Mouse (Mus musculus): ENCODE results near the gene Fbxo10. TPM values are rescaled to one million over a fixed set of nuclear protein-coding genes. Genes with fewer than 3 reads are reported as not detected.

Gene Fbxo10
- polyA plus RNA-seq, 1 experiment from 2014 or later, result 18.7 TPM

DNA sequence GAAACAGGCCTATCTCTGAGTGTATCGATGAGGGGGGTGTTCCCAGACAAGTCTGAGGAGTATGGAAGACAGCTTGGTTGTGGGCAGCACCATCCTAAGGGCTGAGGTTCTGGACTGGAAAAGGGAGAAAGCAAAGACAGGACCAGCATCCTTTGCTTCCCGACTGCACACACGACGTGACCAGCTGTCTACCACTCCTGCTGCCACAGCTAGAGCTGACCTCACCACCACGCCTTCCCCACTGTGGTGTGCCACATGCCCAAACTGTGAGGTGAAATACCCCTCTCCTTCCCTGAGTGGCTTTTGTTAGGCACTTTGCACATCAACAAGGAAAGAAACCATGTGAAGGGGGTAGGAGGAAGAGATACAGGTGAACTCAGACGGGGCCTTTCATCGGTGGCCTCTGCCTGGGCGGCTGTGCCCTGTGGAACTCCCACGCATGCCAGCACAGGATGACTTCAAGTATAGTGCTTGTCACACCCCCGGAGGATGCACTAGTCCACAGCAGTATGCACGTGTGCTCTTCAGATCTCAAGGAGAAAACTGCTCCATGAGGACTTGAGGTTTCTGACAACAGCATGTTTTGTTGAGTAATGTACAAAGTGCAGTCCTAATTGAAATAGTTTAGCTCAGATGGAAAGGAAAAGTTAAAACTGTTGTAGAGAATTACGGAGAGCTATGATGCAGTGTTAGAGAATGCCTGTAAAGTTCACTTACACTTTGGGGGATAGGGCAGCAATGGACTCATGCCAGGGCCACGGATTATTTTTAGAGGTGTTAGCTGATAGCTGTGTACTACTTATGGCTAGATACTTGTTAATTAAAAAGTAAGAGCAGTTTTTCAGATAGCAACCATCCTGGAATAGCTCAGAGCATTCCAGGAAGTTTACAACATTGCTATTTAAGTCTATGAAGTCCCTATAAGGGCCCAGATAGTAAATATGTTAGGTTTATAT is 46.7 kb downstream of the Fbxo10 start:
- Histone ChIP-seq H3K36me3 (ENCODE audit: control insufficient read depth, insufficient read depth, low read length) (peaks cover 34% of the 10 kb centered on the region), H3K9ac (ENCODE audit: low read depth, low read length) (no peak overlapping the region), H3K4me3 (ENCODE audit: low read length) (no peak overlapping the region), H3K27me3 (replicated peaks; ENCODE audit: control insufficient read depth, insufficient read depth, low read length) (no peaks in the 10 kb centered on the region), H3K4me1 (ENCODE audit: control insufficient read depth, insufficient read depth, low read depth, low read length) (no peaks in the 10 kb centered on the region), H3K27ac (ENCODE audit: low read depth, low read length) (no peak overlapping the region), H3K4me2 (ENCODE audit: low read length) (no peak overlapping the region), H3K9me3 (ENCODE audit: control insufficient read depth, low read length) (no peaks in the 10 kb centered on the region)
- WGBS, result 93% methylated on average over 13 of the region's 13 CpGs
- no peak for ATAC-seq

DNA sequence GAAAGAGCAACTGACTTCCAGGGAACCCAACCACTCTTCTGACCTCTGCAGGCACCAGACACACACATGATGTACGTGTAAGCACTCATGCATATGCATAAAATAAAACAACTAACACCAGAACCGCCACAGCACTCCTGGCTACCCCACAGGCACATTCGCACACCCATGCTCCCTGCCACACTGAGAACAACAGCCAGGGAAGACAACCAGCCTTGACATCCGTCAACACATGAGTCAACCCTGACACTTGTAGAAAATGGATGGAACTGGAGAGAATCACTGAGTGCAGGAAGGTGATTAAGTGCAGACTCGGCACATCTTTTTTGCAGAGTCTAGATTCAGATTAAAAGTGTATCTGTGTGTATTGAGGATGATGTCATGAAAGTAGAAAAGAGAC is 47.8 kb downstream of the Fbxo10 start:
- no peaks in the 10 kb centered on the region for H3K9me3 ChIP-seq (ENCODE audit: control insufficient read depth, low read length)
- no peak for ATAC-seq

DNA sequence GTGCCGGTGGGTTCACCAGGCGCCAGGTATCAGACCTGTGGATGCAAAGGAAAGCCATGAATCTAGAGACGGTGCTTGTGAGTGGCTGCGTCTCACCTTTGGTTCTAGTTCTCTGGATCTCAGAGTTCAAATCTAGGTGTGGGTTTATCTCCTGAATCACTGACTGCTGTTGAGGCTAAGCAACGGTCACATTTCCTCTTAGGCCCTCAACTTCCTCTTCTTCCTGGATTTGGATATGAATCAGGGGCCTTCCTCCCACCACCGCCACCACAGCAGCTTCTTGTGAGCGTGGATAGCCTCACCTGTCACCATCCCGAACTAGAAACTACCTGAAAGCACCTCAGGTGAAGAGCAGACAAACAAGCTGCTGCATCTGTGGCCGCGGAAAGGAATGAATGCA is 48.4 kb downstream of the Fbxo10 start:
- no peak for ATAC-seq
- 96% methylated on average over 10 of the region's 10 CpGs for WGBS
- Histone ChIP-seq H3K27me3 (replicated peaks; ENCODE audit: control insufficient read depth, insufficient read depth, low read length) (no peaks in the 10 kb centered on the region), H3K4me1 (ENCODE audit: control insufficient read depth, insufficient read depth, low read depth, low read length) (no peaks in the 10 kb centered on the region), H3K36me3 (ENCODE audit: control insufficient read depth, insufficient read depth, low read length) (peaks cover 31% of the 10 kb centered on the region), H3K4me3 (ENCODE audit: low read length) (no peak overlapping the region), H3K27ac (ENCODE audit: low read depth, low read length) (no peak overlapping the region), H3K9ac (ENCODE audit: low read depth, low read length) (no peak overlapping the region), H3K9me3 (ENCODE audit: control insufficient read depth, low read length) (no peaks in the 10 kb centered on the region), H3K4me2 (ENCODE audit: low read length) (no peak overlapping the region)

More for the DNA sequence above, 47.8 kb downstream of the Fbxo10 start:
- Histone ChIP-seq H3K36me3 (ENCODE audit: control insufficient read depth, insufficient read depth, low read length) (peaks cover 33% of the 10 kb centered on the region), H3K9ac (ENCODE audit: low read depth, low read length) (no peak overlapping the region), H3K4me1 (ENCODE audit: control insufficient read depth, insufficient read depth, low read depth, low read length) (no peaks in the 10 kb centered on the region), H3K27me3 (replicated peaks; ENCODE audit: control insufficient read depth, insufficient read depth, low read length) (no peaks in the 10 kb centered on the region), H3K4me3 (ENCODE audit: low read length) (no peak overlapping the region), H3K4me2 (ENCODE audit: low read length) (no peak overlapping the region), H3K27ac (ENCODE audit: low read depth, low read length) (no peak overlapping the region)
- 83% methylated on average over 5 of the region's 5 CpGs for WGBS

DNA sequence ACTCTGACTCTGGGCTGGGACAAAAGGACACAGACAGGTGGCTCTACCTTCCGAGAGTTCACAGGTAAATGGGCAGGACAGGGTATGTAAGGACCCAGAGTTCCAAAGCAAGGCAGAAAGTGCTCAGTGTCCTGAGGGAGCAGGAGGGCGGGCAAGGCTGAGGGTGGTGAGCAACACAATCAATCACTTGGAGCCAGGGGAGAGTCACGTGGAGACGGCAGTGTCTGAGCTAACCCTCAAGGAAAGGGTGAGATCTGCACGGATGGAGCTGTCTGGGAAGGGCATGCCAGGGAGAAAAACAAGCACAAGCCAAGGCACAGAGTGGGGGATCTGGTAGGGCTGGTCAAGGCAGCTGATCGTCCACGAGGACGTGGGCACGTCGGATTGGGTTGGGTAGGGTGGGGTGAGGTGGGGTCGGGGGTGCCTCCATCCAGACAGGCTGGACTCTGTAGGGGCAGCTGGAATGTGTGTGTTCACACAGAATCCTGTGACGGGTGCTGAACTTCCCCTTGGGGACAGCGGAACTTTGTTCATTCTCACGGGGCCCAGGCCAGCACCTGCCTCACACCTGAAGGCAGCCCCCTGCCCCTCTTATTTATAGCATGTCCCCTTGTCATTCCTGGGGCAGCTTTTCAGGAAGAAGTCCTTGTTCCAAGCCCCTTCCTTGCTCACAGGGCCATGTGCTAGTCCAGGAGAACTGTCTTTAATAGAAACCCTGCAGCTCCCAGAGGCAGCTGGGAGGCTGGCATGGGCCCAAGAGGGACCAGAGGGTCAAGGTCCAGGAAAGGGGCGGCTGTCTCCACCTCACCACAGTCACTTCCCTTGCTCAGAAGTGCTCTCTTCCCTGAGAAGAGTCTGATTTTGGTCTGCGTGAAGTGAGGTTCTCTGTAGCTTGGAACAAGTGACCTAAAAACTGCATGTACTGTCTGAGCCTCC is 49.4 kb downstream of the Fbxo10 start:
- Histone ChIP-seq H3K9ac (ENCODE audit: low read depth, low read length) (no peak overlapping the region), H3K4me2 (ENCODE audit: low read length) (no peak overlapping the region), H3K9me3 (ENCODE audit: control insufficient read depth, low read length) (no peaks in the 10 kb centered on the region), H3K4me3 (ENCODE audit: low read length) (no peak overlapping the region), H3K27me3 (replicated peaks; ENCODE audit: control insufficient read depth, insufficient read depth, low read length) (no peaks in the 10 kb centered on the region), H3K36me3 (ENCODE audit: control insufficient read depth, insufficient read depth, low read length) (peaks cover 31% of the 10 kb centered on the region), H3K4me1 (ENCODE audit: control insufficient read depth, insufficient read depth, low read depth, low read length) (no peaks in the 10 kb centered on the region), H3K27ac (ENCODE audit: low read depth, low read length) (no peak overlapping the region)
- ATAC-seq, result 0 out of 2 replicates have a peak, but pooled peaks have one; percentile 48
- WGBS, result 77% methylated on average over 16 of the region's 16 CpGs

- Histone ChIP-seq H3K27ac (ENCODE audit: low read depth, low read length) (no peak overlapping the region), H3K9me3 (ENCODE audit: control insufficient read depth, low read length) (no peaks in the 10 kb centered on the region), H3K27me3 (replicated peaks; ENCODE audit: control insufficient read depth, insufficient read depth, low read length) (no peaks in the 10 kb centered on the region), H3K4me2 (ENCODE audit: low read length) (no peak overlapping the region), H3K4me1 (ENCODE audit: control insufficient read depth, insufficient read depth, low read depth, low read length) (no peaks in the 10 kb centered on the region), H3K4me3 (ENCODE audit: low read length) (no peak overlapping the region), H3K9ac (ENCODE audit: low read depth, low read length) (no peak overlapping the region), H3K36me3 (ENCODE audit: control insufficient read depth, insufficient read depth, low read length) (peaks cover 32% of the 10 kb centered on the region)
- no peak for ATAC-seq
- 89% methylated on average over 9 of the region's 9 CpGs for WGBS
Measured at GRCm38 (mm10) chr4:45032586-45032985, 51.8 kb downstream of the Fbxo10 start.

GRCm38 (mm10) chr4:45026459-45026858 is 57.9 kb downstream of the Fbxo10 start:
- Histone ChIP-seq H3K9me3 (ENCODE audit: control insufficient read depth, low read length) (no peaks in the 10 kb centered on the region), H3K4me1 (ENCODE audit: control insufficient read depth, insufficient read depth, low read depth, low read length) (no peaks in the 10 kb centered on the region), H3K4me2 (ENCODE audit: low read length) (no peak overlapping the region), H3K9ac (ENCODE audit: low read depth, low read length) (no peak overlapping the region), H3K36me3 (ENCODE audit: control insufficient read depth, insufficient read depth, low read length) (peaks cover 16% of the 10 kb centered on the region), H3K27ac (ENCODE audit: low read depth, low read length) (no peak overlapping the region), H3K27me3 (replicated peaks; ENCODE audit: control insufficient read depth, insufficient read depth, low read length) (no peaks in the 10 kb centered on the region), H3K4me3 (ENCODE audit: low read length) (no peak overlapping the region)
- WGBS, result 86% methylated on average over 4 of the region's 4 CpGs
- no peak for ATAC-seq

DNA sequence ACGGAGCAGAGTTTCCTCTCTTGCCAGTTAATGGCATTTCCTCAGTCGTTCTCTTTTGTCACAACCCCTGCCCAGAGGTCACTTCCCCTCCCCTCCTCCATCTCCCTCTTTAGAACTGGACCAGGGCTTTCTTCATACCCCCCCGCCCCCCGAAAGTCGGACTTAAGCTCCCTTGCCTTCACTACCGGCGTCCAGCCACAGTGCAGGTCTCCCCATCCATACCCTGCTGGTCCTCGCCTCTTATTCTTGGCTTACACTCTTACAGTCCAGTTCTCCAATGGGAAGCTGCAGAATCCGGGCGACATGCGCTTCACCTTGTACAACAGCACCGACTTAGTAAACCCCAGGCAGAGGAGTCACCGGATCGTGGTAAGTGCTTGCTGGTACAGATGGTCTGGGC is 65.4 kb downstream of the Fbxo10 start:
- no peaks in the 10 kb centered on the region for H3K27me3 ChIP-seq (replicated peaks; ENCODE audit: control insufficient read depth, insufficient read depth, low read length)
- H3K9ac ChIP-seq (ENCODE audit: low read depth, low read length), result peak overlapping the region; percentile 71
- peak; percentile 38 for ATAC-seq
- H3K36me3 ChIP-seq (ENCODE audit: control insufficient read depth, insufficient read depth, low read length), result 0 out of 2 replicates have a peak, but pooled peaks cover 3% of the 10 kb centered on the region
- H3K4me1 ChIP-seq (ENCODE audit: control insufficient read depth, insufficient read depth, low read depth, low read length), result peaks cover 19% of the 10 kb centered on the region
- H3K4me2 ChIP-seq (ENCODE audit: low read length), result peak overlapping the region; percentile 95
- WGBS, result 2% methylated on average over 14 of the region's 14 CpGs
- peak overlapping the region; percentile 8; the same call in 1 of the 2 replicates for H3K27ac ChIP-seq (ENCODE audit: low read depth, low read length)
- H3K4me3 ChIP-seq (ENCODE audit: low read length), result peak overlapping the region; percentile 73
- H3K9me3 ChIP-seq (ENCODE audit: control insufficient read depth, low read length), result no peaks in the 10 kb centered on the region

DNA sequence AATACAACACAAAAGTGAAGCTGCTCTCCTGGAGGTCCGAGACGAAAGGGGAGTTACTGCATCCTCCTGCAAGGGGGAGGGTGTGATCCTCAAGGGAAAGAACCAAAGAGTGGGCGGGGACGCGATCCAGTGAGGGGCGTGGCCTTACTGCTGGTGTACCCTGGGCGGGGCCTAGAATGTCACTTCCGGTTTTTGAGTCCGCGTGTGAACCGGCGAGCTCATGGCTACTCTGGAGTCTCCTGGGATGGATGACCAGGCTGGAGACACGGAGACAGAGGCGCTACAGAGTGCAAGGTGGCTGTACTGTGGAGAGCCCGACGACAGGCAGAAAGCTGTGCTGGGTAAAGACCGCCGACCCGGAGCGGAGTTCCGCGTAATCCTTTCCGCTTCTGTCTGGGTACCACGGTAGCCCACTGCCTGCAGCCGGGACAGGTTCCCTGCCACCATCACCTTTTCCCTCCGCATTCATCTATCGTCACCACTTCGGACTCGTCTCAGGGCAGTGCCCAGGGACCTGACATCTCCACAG is 65.9 kb downstream of the Fbxo10 start, which contains the start of gene Polr1e:
Gene Polr1e (plus strand): TSS at position 132 of the 529 bp plus-strand sequence.
- ATAC-seq, result peak; percentile 85
- H3K27ac ChIP-seq (ENCODE audit: low read depth, low read length), result peak within 1 kb of the TSS; percentile 40; the same call in 1 of the 2 replicates
- WGBS, result under 1% methylated on average over 23 of the region's 29 CpGs
- H3K27me3 ChIP-seq (replicated peaks; ENCODE audit: control insufficient read depth, insufficient read depth, low read length), result no peaks in the 10 kb centered on the region
- H3K9me3 ChIP-seq (ENCODE audit: control insufficient read depth, low read length), result no peaks in the 10 kb centered on the region
- H3K36me3 ChIP-seq (ENCODE audit: control insufficient read depth, insufficient read depth, low read length), result 0 out of 2 replicates have a peak, but pooled peaks cover 3% of the 10 kb centered on the region
- H3K9ac ChIP-seq (ENCODE audit: low read depth, low read length), result peak within 1 kb of the TSS; percentile 71
- peak within 1 kb of the TSS; percentile 95 for H3K4me2 ChIP-seq (ENCODE audit: low read length)
- peak within 1 kb of the TSS; percentile 73 for H3K4me3 ChIP-seq (ENCODE audit: low read length)
- peaks cover 20% of the 10 kb centered on the region for H3K4me1 ChIP-seq (ENCODE audit: control insufficient read depth, insufficient read depth, low read depth, low read length)
